Mouse (Mus musculus) cerebellum, adult 2 months (tissue): ENCODE data around the gene Large2. TPM values are rescaled to one million over a fixed set of nuclear protein-coding genes. Genes with fewer than 3 reads are reported as not detected.
A peak's percentile ranks its signal among the peaks of the same experiment; 100 is the strongest.

ENCODE experiments used
- DNase-seq, 2 experiments: peaks; one replicate each; pipeline ENCODE4 v3.0.0; 2021
- H3K27ac ChIP-seq: fragments of 200-500 bp; 2 replicates; pipeline ENCODE4 v1.5.1; 2012; ENCODE audit warnings: low read length, control low read depth, inconsistent platforms; ENCODE audit not compliant: insufficient read depth
- H3K27me3 ChIP-seq: fragments of 200-500 bp; 2 replicates; pipeline ENCODE4 v1.6.1; 2012; ENCODE audit warnings: inconsistent platforms, mild to moderate bottlenecking, low read length, moderate library complexity; ENCODE audit not compliant: control insufficient read depth, insufficient read depth
- H3K4me1 ChIP-seq: fragments of 200-500 bp; 2 replicates; pipeline ENCODE4 v1.6.1; 2011; ENCODE audit warnings: low read length; ENCODE audit not compliant: control insufficient read depth, insufficient read depth
- H3K4me3 ChIP-seq: fragments of 200-500 bp; replicated peaks from 2 replicates; pipeline ENCODE3; 2011; ENCODE audit warnings: mild to moderate bottlenecking, low read depth, low read length, control low read depth; ENCODE audit not compliant: insufficient read depth
- CTCF ChIP-seq: fragments of 200-500 bp; IDR thresholded peaks from 2 replicates; pipeline ENCODE4 v1.5.1; 2011; ENCODE audit warnings: low read depth, mild to moderate bottlenecking, control low read depth, low read length, moderate library complexity, borderline replicate concordance; ENCODE audit not compliant: insufficient read depth
- POLR2A ChIP-seq: fragments of 200-500 bp; IDR thresholded peaks from 2 replicates; pipeline ENCODE4 v1.6.1; 2011; ENCODE audit warnings: low read length, control low read depth, borderline replicate concordance; ENCODE audit not compliant: insufficient read depth
- WGBS: fragments of 180-500 bp; shearing (Covaris S2); methylation state at CpG from one replicate; pipeline ENCODE4 v1.1.7; 2018; 5-methylcytosine and 5-hydroxymethylcytosine counted together
- polyA plus RNA-seq: library from polyadenylated mRNA; depleted of rRNA; stranded (reverse); fragments of >200 nt; gene quantifications from 2 replicates; pipeline ENCODE4 v1.2.3, GENCODE M21; 2012

Large2 gene
- polyA plus RNA-seq, 1 experiment, result 0.62 TPM

GRCm38 (mm10) chr2:92395535-92395934 is 20.9 kb upstream of the Large2 start:
- Histone ChIP-seq H3K27ac (no peak overlapping the region), H3K4me1 (peaks cover 69% of the 10 kb centered on the region), H3K4me3 (no peak overlapping the region), H3K27me3 (no peaks in the 10 kb centered on the region)
- TF ChIP-seq POLR2A, result no peak
- TF ChIP-seq CTCF, result no peak
- no peak for DNase-seq
- WGBS, result 62% methylated on average over 3 of the region's 3 CpGs

- 4% methylated on average over 26 of the region's 26 CpGs for WGBS
- H3K4me1 ChIP-seq, result peaks cover 78% of the 10 kb centered on the region
Observed at GRCm38 (mm10) chr2:92392318-92393264, 17.9 kb upstream of the Large2 start.

GRCm38 (mm10) chr2:92391703-92392317 is 17.1 kb upstream of the Large2 start:
- H3K27ac ChIP-seq, result peak overlapping the region; percentile 88
- H3K27me3 ChIP-seq, result no peaks in the 10 kb centered on the region
- H3K4me3 ChIP-seq, result peak overlapping the region; percentile 57
- no peak for TF ChIP-seq POLR2A
- WGBS, result 7% methylated on average over 11 of the region's 11 CpGs
- DNase-seq, result peak in 1 of 2 experiments; percentile 50
- peaks cover 73% of the 10 kb centered on the region for H3K4me1 ChIP-seq

More at GRCm38 (mm10) chr2:92392318-92393264, 17.9 kb upstream of the Large2 start:
- peak overlapping the region; percentile 57 for H3K4me3 ChIP-seq
- H3K27me3 ChIP-seq, result no peaks in the 10 kb centered on the region
- TF ChIP-seq POLR2A (no peak), CTCF (no peak)
- DNase-seq, result peak in 1 of 2 experiments; percentile 53
- peak overlapping the region; percentile 88 for H3K27ac ChIP-seq

- 5% methylated on average over 8 of the region's 8 CpGs for WGBS
Observed at GRCm38 (mm10) chr2:92391116-92391515, 16.4 kb upstream of the Large2 start.

GRCm38 (mm10) chr2:92390206-92390930 is 15.7 kb upstream of the Large2 start:
- peak in 1 of 2 experiments; percentile 65 for DNase-seq
- H3K27ac ChIP-seq, result peak overlapping the region; percentile 18; the same call in 1 of the 2 replicates
- H3K4me3 ChIP-seq, result no peak overlapping the region
- TF ChIP-seq POLR2A (no peak), CTCF (no peak)
- WGBS, result 41% methylated on average over 6 of the region's 6 CpGs
- H3K4me1 ChIP-seq, result peaks cover 71% of the 10 kb centered on the region
- no peaks in the 10 kb centered on the region for H3K27me3 ChIP-seq

More at GRCm38 (mm10) chr2:92391116-92391515, 16.4 kb upstream of the Large2 start:
- H3K27me3 ChIP-seq, result no peaks in the 10 kb centered on the region
- DNase-seq, result peak in 1 of 2 experiments; percentile 77
- H3K27ac ChIP-seq, result peak overlapping the region; percentile 88
- peak overlapping the region; percentile 9 for H3K4me3 ChIP-seq
- TF ChIP-seq CTCF, result no peak
- TF ChIP-seq POLR2A, result no peak
- H3K4me1 ChIP-seq, result peaks cover 69% of the 10 kb centered on the region

DNA sequence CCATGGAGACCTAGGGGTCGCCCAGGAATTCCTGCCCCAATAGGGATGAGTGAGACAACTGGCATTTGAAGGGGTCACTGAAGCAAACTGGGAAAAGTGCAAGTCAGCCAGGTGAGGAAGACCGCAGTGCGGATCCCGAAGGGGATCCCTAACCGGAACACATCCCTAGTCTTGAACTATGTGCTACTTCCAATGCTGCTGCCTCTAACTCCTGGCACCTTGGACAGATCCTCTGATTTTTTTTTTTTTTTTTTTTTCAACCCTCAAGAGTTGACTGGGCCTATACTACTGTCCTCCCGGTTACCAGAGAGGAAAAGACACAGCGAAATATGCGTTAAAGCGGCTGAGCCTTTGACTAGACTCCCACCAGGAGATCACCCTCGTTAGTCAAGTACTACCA is 15.0 kb upstream of the Large2 start:
- WGBS, result 26% methylated on average over 10 of the region's 10 CpGs
- peaks cover 69% of the 10 kb centered on the region for H3K4me1 ChIP-seq

GRCm38 (mm10) chr2:92388891-92389641 is 14.4 kb upstream of the Large2 start:
- Histone ChIP-seq H3K27ac (peak overlapping the region; percentile 81), H3K27me3 (no peaks in the 10 kb centered on the region), H3K4me3 (peak overlapping the region; percentile 38), H3K4me1 (peaks cover 69% of the 10 kb centered on the region)
- whole genome bisulfite sequencing, result 1% methylated on average over 60 of the region's 62 CpGs
- no peak for TF ChIP-seq CTCF
- no peak for TF ChIP-seq POLR2A
- DNase-seq, result peak; percentile 86 to 91

More for the DNA sequence above, 15.0 kb upstream of the Large2 start:
- no peak for DNase-seq
- H3K27me3 ChIP-seq, result no peaks in the 10 kb centered on the region
- TF ChIP-seq CTCF (no peak), POLR2A (no peak)
- H3K27ac ChIP-seq, result peak overlapping the region; percentile 22
- peak overlapping the region; percentile 38 for H3K4me3 ChIP-seq
